8 mouse cellular contexts compared by ENCODE assay signal in genomic region chr7:30122188-30122530, GRCm38 (mm10). TPM values are rescaled to one million over a fixed set of nuclear protein-coding genes. Genes with fewer than 3 reads are reported as not detected.
DNase-seq lines count a peak whose midpoint lies in the region; ATAC-seq and TF ChIP-seq lines count a peak whose summit lies in the region.

No protein-coding gene starts in this region.

- H3K27me3 ChIP-seq in lung, embryonic 14.5 days (ENCODE audit: insufficient read depth, low read length): no peaks in the 10 kb centered on the region
- H3K27me3 ChIP-seq in intestine, embryonic 14.5 days (replicated peaks; ENCODE audit: control insufficient read depth, insufficient read depth, low read length): no peaks in the 10 kb centered on the region
- no peaks in the 10 kb centered on the region for H3K27me3 ChIP-seq in neural tube, embryonic 15.5 days (replicated peaks)

- no peaks in the 10 kb centered on the region for H3K4me1 ChIP-seq in lung, embryonic 14.5 days (ENCODE audit: insufficient read depth)
- H3K4me1 ChIP-seq in cortical plate, adult 2 months (ENCODE audit: control insufficient read depth, insufficient read depth, low read length): peaks cover 2% of the 10 kb centered on the region; the same call in 1 of the 2 replicates
- H3K4me1 ChIP-seq in intestine, embryonic 14.5 days (replicated peaks; ENCODE audit: control insufficient read depth, insufficient read depth, low read length): no peaks in the 10 kb centered on the region
- H3K4me1 ChIP-seq in neural tube, embryonic 15.5 days: peaks cover 13% of the 10 kb centered on the region

- peaks cover 15% of the 10 kb centered on the region for H3K36me3 ChIP-seq in lung, embryonic 14.5 days (ENCODE audit: insufficient read depth)
- H3K36me3 ChIP-seq in intestine, embryonic 14.5 days (ENCODE audit: control insufficient read depth, insufficient read depth, low read length): peaks cover 17% of the 10 kb centered on the region
- peaks cover 11% of the 10 kb centered on the region for H3K36me3 ChIP-seq in neural tube, embryonic 15.5 days

- TF ChIP-seq POLR2A in cortical plate, adult 2 months (IDR thresholded peaks at IDR 0.05; ENCODE audit: extremely low read depth, insufficient read depth, low read length): no peak

- peak overlapping the region; percentile 90; the same call in 1 of the 2 replicates for H3K27ac ChIP-seq in lung, embryonic 14.5 days (ENCODE audit: low read depth)
- H3K27ac ChIP-seq in cortical plate, adult 2 months (ENCODE audit: insufficient read depth, low read length): peak overlapping the region; percentile 84
- H3K27ac ChIP-seq in intestine, embryonic 14.5 days (ENCODE audit: low read depth): 0 out of 2 replicates have a peak overlapping the region, but pooled peaks have one; percentile 73
- peak overlapping the region; percentile 90 for H3K27ac ChIP-seq in neural tube, embryonic 15.5 days (replicated peaks)

- ATAC-seq in lung, embryonic 14.5 days (ENCODE audit: insufficient read depth): no peak; the same call in 1 of the 2 replicates
- ATAC-seq in intestine, embryonic 14.5 days (replicated peaks; ENCODE audit: low FRiP score, low TSS enrichment, low read depth): no peak; the same call in 1 of the 2 replicates
- ATAC-seq in neural tube, embryonic 15.5 days (ENCODE audit: low FRiP score): peak; percentile 66

- TF ChIP-seq CTCF in lung, embryonic 14.5 days (IDR thresholded peaks at IDR 0.05; ENCODE audit: low read depth): no peak
- TF ChIP-seq CTCF in cortical plate, adult 2 months (IDR thresholded peaks at IDR 0.05; ENCODE audit: extremely low read depth, insufficient read depth, low read length): no peak

- H3K9me3 ChIP-seq in lung, embryonic 14.5 days (ENCODE audit: low read depth, low read length): no peaks in the 10 kb centered on the region
- no peaks in the 10 kb centered on the region for H3K9me3 ChIP-seq in intestine, embryonic 14.5 days (ENCODE audit: control insufficient read depth, low read length)
- H3K9me3 ChIP-seq in neural tube, embryonic 15.5 days (replicated peaks): no peaks in the 10 kb centered on the region

- peak; percentile 65 for DNase-seq in lung, embryonic 14.5 days
- DNase-seq in lung, postnatal 25 days (ENCODE audit: low spot score): no peak
- no peak for DNase-seq in intestine, embryonic 14.5 days (ENCODE audit: low spot score)
- no peak for DNase-seq in layer of hippocampus, postnatal 36 days
- DNase-seq in ovary, postnatal 10 days (ENCODE audit: low spot score): no peak
- DNase-seq in spleen, postnatal 10 days (ENCODE audit: low spot score in 2 of 2): no peak

- peak overlapping the region; percentile 90 for H3K4me2 ChIP-seq in lung, embryonic 14.5 days
- H3K4me2 ChIP-seq in intestine, embryonic 14.5 days (ENCODE audit: low read length): peak overlapping the region; percentile 60
- peak overlapping the region; percentile 82 for H3K4me2 ChIP-seq in neural tube, embryonic 15.5 days

- peak overlapping the region; percentile 77 for H3K9ac ChIP-seq in lung, embryonic 14.5 days
- H3K9ac ChIP-seq in intestine, embryonic 14.5 days (ENCODE audit: low read length): peak overlapping the region; percentile 62
- peak overlapping the region; percentile 88 for H3K9ac ChIP-seq in neural tube, embryonic 15.5 days (replicated peaks)

- 3% methylated on average over 15 of the region's 15 CpGs for WGBS in lung, embryonic 14.5 days
- 4% methylated on average over 15 of the region's 15 CpGs for WGBS in intestine, embryonic 14.5 days
- 3% methylated on average over 15 of the region's 15 CpGs for WGBS in neural tube, embryonic 15.5 days

- peak overlapping the region; percentile 71 for H3K4me3 ChIP-seq in lung, embryonic 14.5 days (ENCODE audit: low read depth, low read length)
- peak overlapping the region; percentile 99 for H3K4me3 ChIP-seq in cortical plate, adult 2 months (ENCODE audit: insufficient read depth, low read length)
- peak overlapping the region; percentile 64 for H3K4me3 ChIP-seq in intestine, embryonic 14.5 days (ENCODE audit: low read depth, low read length)
- peak overlapping the region; percentile 83 for H3K4me3 ChIP-seq in neural tube, embryonic 15.5 days (replicated peaks)

RNA-seq across cellular contexts. Expression of gene Zfp382, which starts 0.4 kb away (rescaled TPM):
- polyA plus RNA-seq in lung, embryonic 14.5 days (2014; fragmentation: Nextera tagmentation; extraction: Ambion mirVana): 8.1 and 9.1 TPM in 2 replicates
- polyA plus RNA-seq in cortical plate, adult 2 months (2012; rRNA removed): 9.8 and 10.4 TPM in 2 replicates
- 4.2 and 5.8 TPM in 2 replicates for polyA plus RNA-seq in intestine, embryonic 14.5 days (2014; fragmentation: Nextera tagmentation; extraction: Ambion mirVana)
- 20.4 and 20.9 TPM in 2 replicates for polyA plus RNA-seq in neural tube, embryonic 15.5 days (2015; fragmentation: Nextera tagmentation; extraction: Ambion mirVana)
- 10 to 100 TPM; 31.8 to 35.0 TPM for total RNA-seq in layer of hippocampus, postnatal 36 days (2021)

RNA-seq across cellular contexts. Expression of gene Zfp260, which starts 27.6 kb away (rescaled TPM):
- 120 and 128 TPM in 2 replicates for polyA plus RNA-seq in lung, embryonic 14.5 days (2014; fragmentation: Nextera tagmentation; extraction: Ambion mirVana)
- polyA plus RNA-seq in cortical plate, adult 2 months (2012; rRNA removed): 42.8 and 44.9 TPM in 2 replicates
- polyA plus RNA-seq in intestine, embryonic 14.5 days (2014; fragmentation: Nextera tagmentation; extraction: Ambion mirVana): 91.8 and 115 TPM in 2 replicates
- 78.0 and 82.0 TPM in 2 replicates for polyA plus RNA-seq in neural tube, embryonic 15.5 days (2015; fragmentation: Nextera tagmentation; extraction: Ambion mirVana)
- total RNA-seq in layer of hippocampus, postnatal 36 days (2021): 10 to 100 TPM; 76.8 to 83.7 TPM

RNA-seq across cellular contexts. Expression of gene Zfp566, which starts 31.8 kb away (rescaled TPM):
- 10.3 and 10.9 TPM in 2 replicates for polyA plus RNA-seq in lung, embryonic 14.5 days (2014; fragmentation: Nextera tagmentation; extraction: Ambion mirVana)
- 6.0 and 7.0 TPM in 2 replicates for polyA plus RNA-seq in cortical plate, adult 2 months (2012; rRNA removed)
- 8.3 and 11.2 TPM in 2 replicates for polyA plus RNA-seq in intestine, embryonic 14.5 days (2014; fragmentation: Nextera tagmentation; extraction: Ambion mirVana)
- polyA plus RNA-seq in neural tube, embryonic 15.5 days (2015; fragmentation: Nextera tagmentation; extraction: Ambion mirVana): 13.2 and 15.6 TPM in 2 replicates
- 1 to 10 TPM; 6.4 to 8.0 TPM for total RNA-seq in layer of hippocampus, postnatal 36 days (2021)

RNA-seq across cellular contexts. Expression of gene Gm26920, which starts 31.9 kb away (rescaled TPM):
- 1.7 and 2.0 TPM in 2 replicates for polyA plus RNA-seq in lung, embryonic 14.5 days (2014; fragmentation: Nextera tagmentation; extraction: Ambion mirVana)
- 0.44 and 0.50 TPM in 2 replicates for polyA plus RNA-seq in cortical plate, adult 2 months (2012; rRNA removed)
- polyA plus RNA-seq in intestine, embryonic 14.5 days (2014; fragmentation: Nextera tagmentation; extraction: Ambion mirVana): 0.87 and 1.5 TPM in 2 replicates
- polyA plus RNA-seq in neural tube, embryonic 15.5 days (2015; fragmentation: Nextera tagmentation; extraction: Ambion mirVana): 1.3 and 1.9 TPM in 2 replicates
- total RNA-seq in layer of hippocampus, postnatal 36 days (2021): under 1 TPM in 1 of 2 experiments, not detected in 1; 0.97 TPM

RNA-seq across cellular contexts. Expression of gene Zfp146, which starts 47.4 kb away (rescaled TPM):
- polyA plus RNA-seq in lung, embryonic 14.5 days (2014; fragmentation: Nextera tagmentation; extraction: Ambion mirVana): 16.8 and 17.0 TPM in 2 replicates
- 33.5 and 35.2 TPM in 2 replicates for polyA plus RNA-seq in cortical plate, adult 2 months (2012; rRNA removed)
- polyA plus RNA-seq in intestine, embryonic 14.5 days (2014; fragmentation: Nextera tagmentation; extraction: Ambion mirVana): 16.0 and 16.3 TPM in 2 replicates
- 11.3 and 12.4 TPM in 2 replicates for polyA plus RNA-seq in neural tube, embryonic 15.5 days (2015; fragmentation: Nextera tagmentation; extraction: Ambion mirVana)
- 10 to 100 TPM; 53.8 to 54.8 TPM for total RNA-seq in layer of hippocampus, postnatal 36 days (2021)
